Mouse (Mus musculus) CH12.LX (cell line): ENCODE data around the gene Cox17. TPM values are rescaled to one million over a fixed set of nuclear protein-coding genes. Genes with fewer than 3 reads are reported as not detected.
A peak's percentile ranks its signal among the peaks of the same experiment; 100 is the strongest.

ENCODE experiments used
- DNase-seq: peaks from one replicate; pipeline ENCODE4 v3.0.0-alpha.2; 2013; ENCODE audit errors: extremely low read depth
- H3K27ac ChIP-seq: 2 replicates; pipeline ENCODE4 v1.5.1; 2012; ENCODE audit warnings: low read depth, mild to moderate bottlenecking, control low read depth, moderate library complexity; ENCODE audit not compliant: insufficient read depth
- H3K27me3 ChIP-seq: replicated peaks from 2 replicates; pipeline ENCODE3; 2012; ENCODE audit warnings: inconsistent platforms
- H3K36me3 ChIP-seq, 2 experiments: replicated peaks in 1 of 2; 2 replicates each; pipeline versions ENCODE3 to v1.6.1; 2012; ENCODE audit warnings: inconsistent platforms in 1 of 2, low read length in 1 of 2, mild to moderate bottlenecking in 1 of 2, mixed read lengths in 1 of 2, moderate library complexity in 1 of 2; ENCODE audit not compliant: control insufficient read depth in 1 of 2, insufficient read depth in 1 of 2
- H3K4me1 ChIP-seq, 2 experiments: 2 replicates each; pipeline ENCODE4 v1.6.1; 2012; ENCODE audit warnings: inconsistent platforms in 1 of 2, moderate library complexity in 1 of 2; ENCODE audit not compliant: insufficient read depth in 2 of 2, control insufficient read depth in 1 of 2
- H3K4me2 ChIP-seq: 2 replicates; pipeline ENCODE4 v1.6.1; 2012; ENCODE audit warnings: low read depth, mild to moderate bottlenecking, control low read depth; ENCODE audit not compliant: poor library complexity, insufficient read depth, severe bottlenecking
- H3K4me3 ChIP-seq, 3 experiments: fragments of 150-350 bp in 1 of 3; sonication (generic) in 1 of 3; replicated peaks in 1 of 3; 2 replicates each; pipeline versions ENCODE3 to v1.5.1; 2011 to 2012; ENCODE audit warnings: low read depth in 2 of 3, low read length in 2 of 3, mild to moderate bottlenecking in 2 of 3, moderate library complexity in 2 of 3, control low read depth in 1 of 3, improper control_type of control experiment in 1 of 3, inconsistent platforms in 1 of 3, mixed read lengths in 1 of 3; ENCODE audit not compliant: poor library complexity in 1 of 3
- H3K79me2 ChIP-seq: replicated peaks from 2 replicates; pipeline ENCODE4 v1.6.1; 2012; ENCODE audit warnings: mild to moderate bottlenecking, moderate library complexity; ENCODE audit not compliant: control insufficient read depth, poor library complexity, insufficient read depth, severe bottlenecking; ENCODE audit errors: extremely low read depth
- H3K9ac ChIP-seq: 2 replicates; pipeline ENCODE4 v1.6.1; 2012; ENCODE audit warnings: low read depth, mild to moderate bottlenecking, control low read depth, moderate library complexity; ENCODE audit not compliant: insufficient read depth
- H3K9me3 ChIP-seq: replicated peaks from 2 replicates; pipeline ENCODE3; 2012; ENCODE audit warnings: low read length, inconsistent platforms, mixed read lengths
- BHLHE40 ChIP-seq: IDR thresholded peaks from 2 replicates; pipeline ENCODE4 v1.6.1; 2011; ENCODE audit warnings: mild to moderate bottlenecking, low read depth, low read length, improper control_type of control experiment
- CHD2 ChIP-seq: IDR thresholded peaks from 2 replicates; pipeline ENCODE4 v1.6.1; 2011; ENCODE audit warnings: low read length, improper control_type of control experiment
- E2F4 ChIP-seq: IDR thresholded peaks from 2 replicates; pipeline ENCODE4 v1.6.1; 2011; ENCODE audit warnings: low read depth, low read length, improper control_type of control experiment; ENCODE audit not compliant: insufficient replicate concordance
- ELF1 ChIP-seq: IDR thresholded peaks from 2 replicates; pipeline ENCODE4 v1.6.1; 2014; ENCODE audit warnings: low read depth, mild to moderate bottlenecking, inconsistent platforms, low read length, improper control_type of control experiment
- EP300 ChIP-seq: IDR thresholded peaks from 2 replicates; pipeline ENCODE4 v1.6.1; 2011; ENCODE audit warnings: low read length, improper control_type of control experiment
- ETS1 ChIP-seq: conservative IDR thresholded peaks from 2 replicates; pipeline ENCODE4 v1.6.1; 2012; ENCODE audit warnings: low read depth, mild to moderate bottlenecking, inconsistent platforms, low read length, improper control_type of control experiment, moderate library complexity
- GABPA ChIP-seq: IDR thresholded peaks from 2 replicates; pipeline ENCODE4 v1.6.1; 2012; ENCODE audit warnings: low read depth, low read length, improper control_type of control experiment, inconsistent platforms; ENCODE audit not compliant: insufficient replicate concordance
- HCFC1 ChIP-seq: IDR thresholded peaks from 2 replicates; pipeline ENCODE4 v1.6.1; 2012; ENCODE audit warnings: low read depth, mild to moderate bottlenecking, inconsistent platforms, low read length, improper control_type of control experiment
- IRF4 ChIP-seq: IDR thresholded peaks from 2 replicates; pipeline ENCODE4 v1.6.1; 2014; ENCODE audit warnings: low read depth, mild to moderate bottlenecking, inconsistent platforms, low read length, improper control_type of control experiment
- JUN ChIP-seq: IDR thresholded peaks from 2 replicates; pipeline ENCODE4 v1.6.1; 2011; ENCODE audit warnings: low read depth, mild to moderate bottlenecking, low read length, improper control_type of control experiment, moderate library complexity; ENCODE audit not compliant: insufficient read depth
- JUND ChIP-seq: conservative IDR thresholded peaks from 2 replicates; pipeline ENCODE4 v1.6.1; 2011; ENCODE audit warnings: low read depth, low read length, improper control_type of control experiment
- KAT2A ChIP-seq: IDR thresholded peaks from 2 replicates; pipeline ENCODE4 v1.6.1; 2012; ENCODE audit warnings: low read length, improper control_type of control experiment, inconsistent platforms; ENCODE audit not compliant: insufficient replicate concordance
- MAFK ChIP-seq: IDR thresholded peaks from 2 replicates; pipeline ENCODE4 v1.6.1; 2011; ENCODE audit warnings: low read length, improper control_type of control experiment; ENCODE audit not compliant: insufficient replicate concordance
- MAX ChIP-seq: IDR thresholded peaks from 2 replicates; pipeline ENCODE4 v1.6.1; 2011; ENCODE audit warnings: low read length, improper control_type of control experiment
- MAZ ChIP-seq: IDR thresholded peaks from 2 replicates; pipeline ENCODE4 v1.6.1; 2012; ENCODE audit warnings: low read depth, mild to moderate bottlenecking, inconsistent platforms, low read length, improper control_type of control experiment, moderate library complexity
- MEF2A ChIP-seq: IDR thresholded peaks from 2 replicates; pipeline ENCODE4 v1.6.1; 2014; ENCODE audit warnings: low read depth, mild to moderate bottlenecking, inconsistent platforms, low read length, improper control_type of control experiment, borderline replicate concordance
- MXI1 ChIP-seq: IDR thresholded peaks from 2 replicates; pipeline ENCODE4 v1.6.1; 2011; ENCODE audit warnings: mild to moderate bottlenecking, low read depth, low read length, improper control_type of control experiment
- MYC ChIP-seq: IDR thresholded peaks from 2 replicates; pipeline ENCODE4 v1.6.1; 2011; ENCODE audit warnings: low read depth, mild to moderate bottlenecking, improper control_type of control experiment, low read length
- NRF1 ChIP-seq: IDR thresholded peaks from 2 replicates; pipeline ENCODE4 v1.6.1; 2014; ENCODE audit warnings: low read depth, mild to moderate bottlenecking, inconsistent platforms, low read length, improper control_type of control experiment, moderate library complexity
- PAX5 ChIP-seq: IDR thresholded peaks from 2 replicates; pipeline ENCODE4 v1.6.1; 2012; ENCODE audit warnings: low read length, inconsistent platforms, mixed read lengths
- POLR2A ChIP-seq: IDR thresholded peaks from 2 replicates; pipeline ENCODE4 v1.6.1; 2011; ENCODE audit warnings: low read depth, mild to moderate bottlenecking, improper control_type of control experiment, low read length
- POLR2AphosphoS2 ChIP-seq: IDR thresholded peaks from 2 replicates; pipeline ENCODE4 v1.6.1; 2011; ENCODE audit warnings: low read depth, low read length, improper control_type of control experiment
- RCOR1 ChIP-seq: conservative IDR thresholded peaks from 2 replicates; pipeline ENCODE4 v1.6.1; 2012; ENCODE audit warnings: low read depth, mild to moderate bottlenecking, inconsistent platforms, low read length, improper control_type of control experiment
- SIN3A ChIP-seq: IDR thresholded peaks from 2 replicates; pipeline ENCODE4 v1.6.1; 2012; ENCODE audit warnings: low read length, improper control_type of control experiment, inconsistent platforms
- SMC3 ChIP-seq: IDR thresholded peaks from 2 replicates; pipeline ENCODE4 v1.6.1; 2011; ENCODE audit warnings: low read depth, low read length, improper control_type of control experiment
- UBTF ChIP-seq: IDR thresholded peaks from 2 replicates; pipeline ENCODE4 v1.6.1; 2012; ENCODE audit warnings: low read depth, mild to moderate bottlenecking, inconsistent platforms, low read length, improper control_type of control experiment, moderate library complexity
- USF1 ChIP-seq: IDR thresholded peaks from 2 replicates; pipeline ENCODE4 v1.6.1; 2014; ENCODE audit warnings: low read depth, mild to moderate bottlenecking, inconsistent platforms, low read length, improper control_type of control experiment
- USF2 ChIP-seq: conservative IDR thresholded peaks from 2 replicates; pipeline ENCODE4 v1.6.1; 2011; ENCODE audit warnings: low read depth, low read length, improper control_type of control experiment
- ZC3H11A ChIP-seq: IDR thresholded peaks from 2 replicates; pipeline ENCODE4 v1.6.1; 2012; ENCODE audit warnings: low read depth, mild to moderate bottlenecking, inconsistent platforms, low read length, improper control_type of control experiment
- ZKSCAN1 ChIP-seq: IDR thresholded peaks from 2 replicates; pipeline ENCODE4 v1.6.1; 2012; ENCODE audit warnings: low read depth, inconsistent platforms, low read length, improper control_type of control experiment, borderline replicate concordance
- ZMIZ1 ChIP-seq: IDR thresholded peaks from 2 replicates; pipeline ENCODE4 v1.6.1; 2012; ENCODE audit warnings: low read depth, mild to moderate bottlenecking, inconsistent platforms, low read length, improper control_type of control experiment
- ZNF384 ChIP-seq: IDR thresholded peaks from 2 replicates; pipeline ENCODE4 v1.6.1; 2012; ENCODE audit warnings: low read depth, low read length, improper control_type of control experiment, inconsistent platforms
- dilution Hi-C: fragments of 300-500 bp; cut with MboI; formaldehyde crosslinking; loops from 2 replicates; pipeline ENCODE4 v1.14.3; 2020; ENCODE audit warnings: low sequenced_read_pairs; ENCODE audit not compliant: extremely low pct_unique_long_range_greater_than_20kb, extremely low pct_ligation_motif_present
- in situ Hi-C: fragments of 300-500 bp; cut with MboI; formaldehyde crosslinking; loops from 3 replicates; pipeline ENCODE4 v1.14.3; 2019; ENCODE audit warnings: low sequenced_read_pairs, low pct_ligation_motif_present, low pct_unique_long_range_greater_than_20kb, mixed read lengths
- polyA plus RNA-seq: library from polyadenylated mRNA; unstranded; fragments of >175 nt; gene quantifications from 2 replicates; pipeline ENCODE4 v1.2.1, GENCODE M21; 2012; ENCODE audit warnings: low read depth; ENCODE audit not compliant: insufficient read length
- total RNA-seq, 2 experiments: library from RNA; depleted of rRNA; stranded (reverse); fragments of 300-350 nt in 1 of 2; fragments of >200 nt in 1 of 2; gene quantifications; 2 replicates each; pipeline ENCODE4 v1.2.3; 2012 to 2014

The Cox17 gene
- total and polyA plus RNA-seq, 3 experiments: 410 to 706 (median 622) TPM

GRCm38 (mm10) chr16:38383683-38384082 is 36.9 kb downstream of the Cox17 start:
- Histone ChIP-seq H3K79me2 (0 out of 2 replicates have a peak, but pooled peaks cover 2% of the 10 kb centered on the region), H3K27ac (0 out of 2 replicates have a peak overlapping the region, but pooled peaks have one; percentile 4), H3K9ac (no peak overlapping the region), H3K27me3 (no peaks in the 10 kb centered on the region), H3K4me1 (peaks cover 33 to 54% of the 10 kb centered on the region in 2 experiments), H3K36me3 (no peaks in the 10 kb centered on the region), H3K9me3 (no peaks in the 10 kb centered on the region), H3K4me3 (no peak overlapping the region), H3K4me2 (no peak overlapping the region)
- dilution Hi-C loops: no loop called here
- no peak for DNase-seq
- TF ChIP-seq MAFK (no peak), RCOR1 (no peak), ELF1 (no peak), EP300 (no peak), ZMIZ1 (no peak), PAX5 (no peak), USF1 (no peak), NRF1 (no peak), CHD2 (no peak)
- in situ Hi-C loops: no loop called here

- peaks cover 32 to 54% of the 10 kb centered on the region in 2 experiments for H3K4me1 ChIP-seq
- no peak for DNase-seq
- no peak overlapping the region for H3K4me3 ChIP-seq
- peak overlapping the region; percentile 37 for H3K4me2 ChIP-seq
- H3K27me3 ChIP-seq: no peaks in the 10 kb centered on the region
- in situ Hi-C loops: no loop called here
- H3K9ac ChIP-seq: peak overlapping the region; percentile 49
- dilution Hi-C loops: no loop called here
- peak overlapping the region; percentile 89 for H3K27ac ChIP-seq
- 0 out of 2 replicates have a peak, but pooled peaks cover 2% of the 10 kb centered on the region for H3K79me2 ChIP-seq
- H3K36me3 ChIP-seq: no peaks in the 10 kb centered on the region
- no peaks in the 10 kb centered on the region for H3K9me3 ChIP-seq
- 0 out of 2 replicates have a peak, but pooled peaks have one; percentile 60 for TF ChIP-seq POLR2AphosphoS2
- no peak for TF ChIP-seq NRF1
- no peak; the same call in 1 of the 2 replicates for TF ChIP-seq BHLHE40
- TF ChIP-seq IRF4: no peak
- no peak for TF ChIP-seq MAFK
- TF ChIP-seq GABPA: no peak
- no peak for TF ChIP-seq POLR2A
- TF ChIP-seq USF2: peak; percentile 57; the same call in 1 of the 2 replicates
- no peak; the same call in 1 of the 2 replicates for TF ChIP-seq MAX
- TF ChIP-seq MAZ: peak; percentile 33
- no peak for TF ChIP-seq RCOR1
- no peak for TF ChIP-seq E2F4
- no peak for TF ChIP-seq MEF2A
- TF ChIP-seq JUND: no peak
- no peak for TF ChIP-seq ZKSCAN1
- TF ChIP-seq MYC: no peak
- TF ChIP-seq ZC3H11A: no peak
- TF ChIP-seq SIN3A: peak; percentile 43; the same call in 1 of the 2 replicates
- no peak for TF ChIP-seq KAT2A
- TF ChIP-seq MXI1: peak; percentile 73; the same call in 1 of the 2 replicates
- TF ChIP-seq UBTF: no peak
- TF ChIP-seq ZNF384: no peak
- no peak for TF ChIP-seq SMC3
- TF ChIP-seq HCFC1: peak; percentile 33; the same call in 1 of the 2 replicates
- TF ChIP-seq ETS1: no peak
- TF ChIP-seq CHD2: no peak
- peak; percentile 64 for TF ChIP-seq USF1
- no peak for TF ChIP-seq JUN
- no peak for TF ChIP-seq PAX5
- TF ChIP-seq ZMIZ1: peak; percentile 38; the same call in 1 of the 2 replicates
Observed at GRCm38 (mm10) chr16:38385184-38385634, 38.4 kb downstream of the Cox17 start.
